Mouse (Mus musculus) neural tube, embryonic 14.5 days (tissue): ENCODE measurements around the gene Gm17657. TPM values are rescaled to one million over a fixed set of nuclear protein-coding genes. Genes with fewer than 3 reads are reported as not detected.

Experiments used
- ATAC-seq: fragments of 200-750 bp; cut with Nextera tagmentation; 2 replicates; pipeline ENCODE4 v1.8.0; 2017; ENCODE audit warnings: low read depth, mild to moderate bottlenecking, moderate TSS enrichment, moderate library complexity
- H3K27ac ChIP-seq: fragments of 300-500 bp; sonication (generic); 2 replicates; pipeline ENCODE4 v1.5.1; 2014; ENCODE audit warnings: low read depth, mild to moderate bottlenecking, control low read depth, low read length, moderate library complexity, mixed read lengths
- H3K27me3 ChIP-seq: fragments of 300-500 bp; sonication (generic); 2 replicates; pipeline ENCODE4 v1.6.1; 2014; ENCODE audit warnings: low read length; ENCODE audit not compliant: control insufficient read depth, insufficient read depth
- H3K36me3 ChIP-seq: fragments of 300-500 bp; sonication (generic); 2 replicates; pipeline ENCODE4 v1.6.1; 2014; ENCODE audit warnings: low read length, mixed read lengths; ENCODE audit not compliant: control insufficient read depth, insufficient read depth
- H3K4me1 ChIP-seq: fragments of 300-500 bp; sonication (generic); 2 replicates; pipeline ENCODE4 v1.6.1; 2014; ENCODE audit warnings: low read length; ENCODE audit not compliant: control insufficient read depth, insufficient read depth
- H3K4me2 ChIP-seq: fragments of 300-500 bp; sonication (generic); 2 replicates; pipeline ENCODE4 v1.6.1; 2014; ENCODE audit warnings: mild to moderate bottlenecking, low read depth, low read length, control low read depth
- H3K4me3 ChIP-seq: fragments of 300-500 bp; sonication (generic); 2 replicates; pipeline ENCODE4 v1.5.1; 2014; ENCODE audit warnings: low read depth, low read length, control low read depth, mixed read lengths
- H3K9ac ChIP-seq: fragments of 300-500 bp; sonication (generic); replicated peaks from 2 replicates; pipeline ENCODE4 v1.6.1; 2014; ENCODE audit warnings: low read depth, mild to moderate bottlenecking, control low read depth, low read length, mixed read lengths
- H3K9me3 ChIP-seq: fragments of 300-500 bp; sonication (generic); 2 replicates; pipeline ENCODE4 v1.6.1; 2016; ENCODE audit warnings: low read length; ENCODE audit not compliant: control insufficient read depth
- WGBS: fragments of 180-500 bp; shearing (Covaris S2); extraction: QIAGEN DNeasy Blood & Tissue Kit; methylation state at CpG from one replicate; pipeline ENCODE4 v1.1.7; 2014; 5-methylcytosine and 5-hydroxymethylcytosine counted together
- polyA plus RNA-seq: library from polyadenylated mRNA; unstranded; fragments of >200 nt; fragmentation: Nextera tagmentation; extraction: Ambion mirVana; gene quantifications from 2 replicates; pipeline ENCODE4 v1.2.1, GENCODE M21; 2014

Gm17657 gene
- polyA plus RNA-seq, 1 experiment from 2014 or later: not detected

- Histone ChIP-seq H3K4me1 (no peaks in the 10 kb centered on the region), H3K27ac (no peak overlapping the region), H3K9ac (no peak overlapping the region), H3K9me3 (no peaks in the 10 kb centered on the region), H3K4me2 (no peak overlapping the region), H3K36me3 (no peaks in the 10 kb centered on the region), H3K27me3 (no peaks in the 10 kb centered on the region), H3K4me3 (no peak overlapping the region)
- ATAC-seq: no peak
- WGBS: 3% methylated on average over 11 of the region's 11 CpGs
Observed at GRCm38 (mm10) chr17:29514435-29514834, 35.0 kb downstream of the Gm17657 start.

- Histone ChIP-seq H3K4me3 (no peak overlapping the region), H3K9me3 (no peaks in the 10 kb centered on the region), H3K36me3 (no peaks in the 10 kb centered on the region), H3K27ac (no peak overlapping the region), H3K4me1 (no peaks in the 10 kb centered on the region), H3K27me3 (no peaks in the 10 kb centered on the region), H3K9ac (0 out of 2 replicates have a peak overlapping the region, but pooled peaks have one; percentile 16), H3K4me2 (no peak overlapping the region)
- ATAC-seq: peak; percentile 72; the same call in 1 of the 2 replicates
- WGBS: 41% methylated on average over 13 of the region's 13 CpGs
Observed at GRCm38 (mm10) chr17:29513044-29513730, 36.3 kb downstream of the Gm17657 start.

GRCm38 (mm10) chr17:29510691-29511090 lies 38.7 kb downstream of the Gm17657 start:
- Histone ChIP-seq H3K27ac (no peak overlapping the region), H3K4me3 (no peak overlapping the region), H3K9ac (no peak overlapping the region), H3K27me3 (no peaks in the 10 kb centered on the region), H3K9me3 (no peaks in the 10 kb centered on the region), H3K36me3 (no peaks in the 10 kb centered on the region), H3K4me2 (no peak overlapping the region), H3K4me1 (no peaks in the 10 kb centered on the region)
- 71% methylated on average over 8 of the region's 8 CpGs for WGBS
- ATAC-seq: no peak

- H3K4me3 ChIP-seq: no peak overlapping the region
- H3K36me3 ChIP-seq: no peaks in the 10 kb centered on the region
- 73% methylated on average over 12 of the region's 12 CpGs for WGBS
Observed at GRCm38 (mm10) chr17:29508927-29509608, 40.4 kb downstream of the Gm17657 start.

GRCm38 (mm10) chr17:29503700-29504099 lies 45.7 kb downstream of the Gm17657 start:
- Histone ChIP-seq H3K9ac (no peak overlapping the region), H3K36me3 (no peaks in the 10 kb centered on the region), H3K9me3 (no peaks in the 10 kb centered on the region), H3K27me3 (no peaks in the 10 kb centered on the region), H3K4me1 (no peaks in the 10 kb centered on the region), H3K27ac (no peak overlapping the region), H3K4me2 (no peak overlapping the region), H3K4me3 (no peak overlapping the region)
- no peak for ATAC-seq
- WGBS: 83% methylated on average over 5 of the region's 5 CpGs

More at GRCm38 (mm10) chr17:29508927-29509608, 40.4 kb downstream of the Gm17657 start:
- Histone ChIP-seq H3K27me3 (no peaks in the 10 kb centered on the region), H3K4me2 (no peak overlapping the region), H3K4me1 (no peaks in the 10 kb centered on the region), H3K27ac (no peak overlapping the region), H3K9ac (no peak overlapping the region), H3K9me3 (no peaks in the 10 kb centered on the region)
- ATAC-seq: no peak

GRCm38 (mm10) chr17:29502669-29503665 lies 46.5 kb downstream of the Gm17657 start:
- WGBS: 29% methylated on average over 32 of the region's 32 CpGs
- no peak overlapping the region for H3K9ac ChIP-seq
- no peak for ATAC-seq
- H3K4me3 ChIP-seq: no peak overlapping the region
- no peaks in the 10 kb centered on the region for H3K9me3 ChIP-seq
- no peaks in the 10 kb centered on the region for H3K4me1 ChIP-seq
- H3K27ac ChIP-seq: no peak overlapping the region
- H3K4me2 ChIP-seq: no peak overlapping the region; the same call in 1 of the 2 replicates
- no peaks in the 10 kb centered on the region for H3K36me3 ChIP-seq
- H3K27me3 ChIP-seq: no peaks in the 10 kb centered on the region

GRCm38 (mm10) chr17:29502005-29502668 lies 47.3 kb downstream of the Gm17657 start:
- no peak overlapping the region for H3K9ac ChIP-seq
- no peak overlapping the region for H3K4me2 ChIP-seq
- WGBS: 90% methylated on average over 7 of the region's 7 CpGs
- no peaks in the 10 kb centered on the region for H3K4me1 ChIP-seq
- no peaks in the 10 kb centered on the region for H3K27me3 ChIP-seq
- no peak for ATAC-seq
- H3K4me3 ChIP-seq: no peak overlapping the region
- no peak overlapping the region for H3K27ac ChIP-seq
- no peaks in the 10 kb centered on the region for H3K36me3 ChIP-seq
- H3K9me3 ChIP-seq: no peaks in the 10 kb centered on the region

- whole genome bisulfite sequencing: 79% methylated on average over 17 of the region's 17 CpGs
- ATAC-seq: no peak
- H3K4me1 ChIP-seq: no peaks in the 10 kb centered on the region
Observed at GRCm38 (mm10) chr17:29500802-29501469, 48.5 kb downstream of the Gm17657 start.

More at GRCm38 (mm10) chr17:29500802-29501469, 48.5 kb downstream of the Gm17657 start:
- Histone ChIP-seq H3K27ac (no peak overlapping the region), H3K27me3 (no peaks in the 10 kb centered on the region), H3K9ac (no peak overlapping the region), H3K4me3 (no peak overlapping the region), H3K36me3 (no peaks in the 10 kb centered on the region), H3K4me2 (no peak overlapping the region), H3K9me3 (no peaks in the 10 kb centered on the region)
